Mouse (Mus musculus): ENCODE results near the gene Napsa. TPM values are rescaled to one million over a fixed set of nuclear protein-coding genes. Genes with fewer than 3 reads are reported as not detected.

Napsa gene
- polyA plus RNA-seq, 1 experiment = not detected

DNA sequence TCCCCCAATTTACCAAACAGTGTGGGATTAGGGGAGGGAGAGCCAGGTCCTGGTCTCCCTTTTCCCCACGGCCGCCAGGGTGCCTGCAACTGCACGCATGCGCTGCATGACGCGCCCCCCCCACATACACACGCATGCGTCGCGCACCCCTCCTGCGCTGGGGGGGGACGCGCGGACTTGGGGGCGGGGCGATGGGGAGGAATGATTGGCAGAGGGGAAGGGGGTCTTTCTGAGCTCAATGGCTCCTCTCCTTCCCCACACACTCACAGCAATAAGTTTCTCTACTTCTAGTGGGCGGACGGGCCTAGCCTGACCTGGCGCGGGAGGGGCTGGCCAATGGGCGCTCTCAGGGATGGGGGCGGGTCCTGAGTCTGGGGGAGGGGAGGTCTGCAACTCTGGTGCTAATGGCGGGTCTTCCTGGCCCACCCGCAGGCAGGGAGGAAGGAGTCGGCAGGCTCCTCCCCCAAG, 32.0 kb downstream of the Napsa start:
- Histone ChIP-seq H3K27ac (ENCODE audit: insufficient read depth, low read depth, low read length) (no peak overlapping the region), H3K4me3 (ENCODE audit: insufficient read depth, low read depth, low read length) (no peak overlapping the region), H3K4me1 (ENCODE audit: control insufficient read depth, insufficient read depth, low read length) (peaks cover 43% of the 10 kb centered on the region)
- WGBS = under 1% methylated on average over 23 of the region's 25 CpGs
- TF ChIP-seq POLR2A (IDR thresholded peaks at IDR 0.05; ENCODE audit: insufficient read depth, low read depth, low read length) (no peak), CTCF (IDR thresholded peaks at IDR 0.05; ENCODE audit: insufficient read depth, low read depth, low read length) (no peak)

DNA sequence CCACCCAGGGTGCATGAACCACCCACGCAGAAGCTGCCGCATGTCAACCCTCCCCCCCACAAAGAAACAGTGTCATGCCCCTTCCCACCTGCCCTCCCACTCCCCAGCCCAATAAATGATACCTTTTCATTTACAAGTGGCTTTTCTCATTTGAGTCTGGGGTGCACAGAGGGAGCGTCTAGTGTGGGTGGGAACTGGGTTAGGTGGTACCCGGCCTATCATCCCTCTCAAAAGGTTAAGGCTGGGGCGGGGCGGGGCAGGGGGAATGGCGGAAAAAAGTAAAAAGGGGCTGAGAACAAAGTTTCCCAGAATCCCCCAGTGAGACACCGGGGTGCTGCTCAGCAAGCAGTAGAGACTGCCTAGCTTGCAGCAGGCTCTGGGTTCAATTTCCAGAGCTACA, 32.4 kb downstream of the Napsa start:
- H3K4me1 ChIP-seq (ENCODE audit: control insufficient read depth, insufficient read depth, low read length) = peaks cover 43% of the 10 kb centered on the region
- H3K4me3 ChIP-seq (ENCODE audit: insufficient read depth, low read depth, low read length) = no peak overlapping the region
- no peak overlapping the region for H3K27ac ChIP-seq (ENCODE audit: insufficient read depth, low read depth, low read length)
- TF ChIP-seq POLR2A (IDR thresholded peaks at IDR 0.05; ENCODE audit: insufficient read depth, low read depth, low read length) (no peak), CTCF (IDR thresholded peaks at IDR 0.05; ENCODE audit: insufficient read depth, low read depth, low read length) (no peak)
- 5% methylated on average over 8 of the region's 8 CpGs for whole genome bisulfite sequencing

DNA sequence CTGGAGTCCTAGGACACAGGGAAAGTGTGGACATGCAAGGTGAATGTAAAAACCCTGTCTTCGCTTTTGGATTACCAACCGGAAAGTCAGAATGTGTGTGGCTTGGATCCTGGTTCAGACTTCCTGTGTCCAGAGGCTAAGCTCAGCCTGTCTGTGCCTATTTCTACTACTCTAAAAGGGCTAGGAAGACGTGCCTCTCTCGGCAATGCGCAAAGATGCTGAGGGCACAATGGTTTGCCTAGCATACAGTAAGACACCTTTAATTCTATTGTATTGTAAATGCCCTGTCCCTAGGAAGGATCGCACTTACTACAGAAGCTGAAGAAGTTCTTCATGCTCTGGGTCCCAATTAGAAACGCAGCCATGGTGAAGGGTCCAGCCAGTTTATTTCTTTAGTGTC, 33.3 kb downstream of the Napsa start:
- Histone ChIP-seq H3K4me1 (ENCODE audit: control insufficient read depth, insufficient read depth, low read length) (peaks cover 43% of the 10 kb centered on the region), H3K4me3 (ENCODE audit: insufficient read depth, low read depth, low read length) (no peak overlapping the region), H3K27ac (ENCODE audit: insufficient read depth, low read depth, low read length) (no peak overlapping the region)
- WGBS = 53% methylated on average over 7 of the region's 7 CpGs
- TF ChIP-seq CTCF (IDR thresholded peaks at IDR 0.05; ENCODE audit: insufficient read depth, low read depth, low read length) = no peak
- TF ChIP-seq POLR2A (IDR thresholded peaks at IDR 0.05; ENCODE audit: insufficient read depth, low read depth, low read length) = no peak

DNA sequence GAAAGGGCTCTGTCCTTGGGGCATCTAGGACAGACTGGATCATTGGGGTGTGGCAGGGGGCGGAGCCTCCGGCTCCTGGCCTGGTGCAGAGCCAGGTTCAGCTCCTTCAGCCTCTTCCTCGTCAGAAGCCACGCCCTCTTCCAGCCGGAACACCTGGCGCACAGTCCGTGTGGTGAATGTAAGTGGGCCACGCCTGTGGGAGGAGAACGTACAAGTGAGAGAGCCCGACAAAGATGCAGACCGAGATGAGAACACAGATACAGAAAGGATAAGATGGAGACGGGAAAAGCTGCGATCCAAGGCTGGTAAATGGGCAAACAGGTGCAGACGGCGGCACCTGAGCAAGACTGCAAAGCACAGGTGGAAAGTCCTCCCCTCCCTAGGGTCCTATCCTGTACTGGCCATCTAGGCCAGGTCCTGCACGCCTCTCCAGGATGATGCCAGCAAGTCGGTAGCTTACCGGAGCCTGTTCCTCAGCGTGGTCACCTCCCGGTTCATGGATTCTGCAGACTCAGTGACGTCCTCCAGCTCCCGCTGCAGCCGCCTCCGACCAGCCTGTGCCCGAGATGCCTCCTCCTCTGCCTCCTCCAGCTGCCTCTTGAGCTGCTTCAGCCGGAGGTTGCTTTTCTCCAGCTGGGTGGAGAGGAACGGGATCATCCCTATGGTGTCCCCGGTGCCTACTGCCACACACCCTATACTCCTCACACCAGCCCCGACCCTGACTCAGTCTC, 34.2 kb downstream of the Napsa start:
- H3K27ac ChIP-seq (ENCODE audit: insufficient read depth, low read depth, low read length) = no peak overlapping the region
- TF ChIP-seq POLR2A (IDR thresholded peaks at IDR 0.05; ENCODE audit: insufficient read depth, low read depth, low read length) (no peak), CTCF (IDR thresholded peaks at IDR 0.05; ENCODE audit: insufficient read depth, low read depth, low read length) (no peak)
- 14% methylated on average over 29 of the region's 29 CpGs for WGBS
- no peak overlapping the region for H3K4me3 ChIP-seq (ENCODE audit: insufficient read depth, low read depth, low read length)
- peaks cover 43% of the 10 kb centered on the region for H3K4me1 ChIP-seq (ENCODE audit: control insufficient read depth, insufficient read depth, low read length)

DNA sequence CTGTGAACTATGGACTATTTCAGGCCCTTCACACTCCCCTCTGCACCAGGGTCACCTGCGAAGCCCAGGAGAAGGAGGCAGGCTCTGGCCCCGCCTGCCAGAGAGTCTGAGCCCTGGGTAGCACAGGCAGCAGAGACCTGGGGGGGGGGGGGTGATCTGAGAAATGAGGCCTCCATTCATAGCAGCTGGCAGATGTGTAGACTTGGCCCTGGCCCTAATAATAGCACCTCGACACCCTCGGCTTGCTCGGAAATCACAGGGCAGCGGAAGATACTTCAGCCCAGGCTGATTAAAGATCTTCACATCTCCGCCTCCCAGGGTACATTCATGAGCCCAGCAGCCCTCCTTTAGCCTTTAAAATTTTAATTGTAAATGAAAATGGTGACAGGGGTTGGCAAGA, 40.0 kb downstream of the Napsa start:
- 37% methylated on average over 7 of the region's 7 CpGs for WGBS
- TF ChIP-seq POLR2A (IDR thresholded peaks at IDR 0.05; ENCODE audit: insufficient read depth, low read depth, low read length) = no peak
- no peak for TF ChIP-seq CTCF (IDR thresholded peaks at IDR 0.05; ENCODE audit: insufficient read depth, low read depth, low read length)
- H3K27ac ChIP-seq (ENCODE audit: insufficient read depth, low read depth, low read length) = no peak overlapping the region
- H3K4me1 ChIP-seq (ENCODE audit: control insufficient read depth, insufficient read depth, low read length) = peaks cover 15% of the 10 kb centered on the region
- no peak overlapping the region for H3K4me3 ChIP-seq (ENCODE audit: insufficient read depth, low read depth, low read length)

DNA sequence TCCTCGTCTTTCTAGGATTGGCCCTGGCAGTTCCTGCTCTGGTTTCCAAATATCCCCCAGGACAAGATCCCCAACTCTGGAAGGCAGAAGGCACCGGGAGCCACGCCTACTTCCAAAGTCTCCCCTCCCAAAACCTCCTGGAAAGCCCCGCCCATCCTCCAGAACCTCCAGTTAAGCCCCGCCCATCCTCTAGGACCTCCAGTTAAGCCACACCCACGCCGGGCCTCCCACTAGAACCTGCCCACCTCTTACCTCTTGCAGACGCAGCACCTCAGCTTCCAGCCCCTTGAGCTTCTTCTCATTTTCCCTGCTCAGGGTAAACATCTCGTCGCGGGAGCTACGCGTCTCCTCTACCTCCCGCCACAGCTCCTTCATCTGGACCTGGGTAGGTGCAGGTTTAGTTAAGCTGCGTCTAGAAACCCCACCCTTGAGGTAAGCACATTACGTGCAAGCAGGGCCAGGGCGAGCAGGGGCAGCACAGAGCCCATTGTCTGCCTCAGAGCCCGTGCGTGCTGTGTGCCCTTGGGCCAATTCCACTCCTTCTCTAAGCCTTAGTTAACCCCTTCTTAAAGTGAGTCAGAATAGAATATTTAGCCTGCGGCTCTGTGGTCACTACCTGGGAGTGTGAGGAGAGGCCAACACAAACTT, 42.0 kb downstream of the Napsa start:
- 36% methylated on average over 20 of the region's 20 CpGs for WGBS
- peaks cover 15% of the 10 kb centered on the region for H3K4me1 ChIP-seq (ENCODE audit: control insufficient read depth, insufficient read depth, low read length)
- no peak overlapping the region for H3K27ac ChIP-seq (ENCODE audit: insufficient read depth, low read depth, low read length)
- TF ChIP-seq POLR2A (IDR thresholded peaks at IDR 0.05; ENCODE audit: insufficient read depth, low read depth, low read length) = no peak
- TF ChIP-seq CTCF (IDR thresholded peaks at IDR 0.05; ENCODE audit: insufficient read depth, low read depth, low read length) = no peak
- H3K4me3 ChIP-seq (ENCODE audit: insufficient read depth, low read depth, low read length) = no peak overlapping the region

DNA sequence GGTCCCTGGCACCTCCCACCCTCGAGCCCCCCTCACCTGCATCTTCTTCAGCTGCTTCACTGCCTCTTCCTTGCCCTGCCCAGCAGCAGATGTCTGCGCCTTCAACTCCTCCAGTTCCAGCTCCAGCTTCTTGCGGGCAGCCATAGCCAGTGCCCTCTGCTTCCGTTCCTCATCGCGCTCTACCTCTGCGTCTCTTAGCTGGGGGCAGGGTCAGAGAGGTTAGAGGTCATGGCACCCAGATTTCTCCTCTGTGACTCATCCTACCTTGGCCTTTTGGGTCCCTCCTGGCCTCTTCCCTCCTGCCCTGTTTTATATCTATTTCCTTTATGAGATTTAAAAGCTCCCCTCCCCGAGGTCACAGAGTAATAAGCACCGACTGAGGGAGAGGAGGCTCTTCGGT, 43.1 kb downstream of the Napsa start:
- TF ChIP-seq CTCF (IDR thresholded peaks at IDR 0.05; ENCODE audit: insufficient read depth, low read depth, low read length) (no peak), POLR2A (IDR thresholded peaks at IDR 0.05; ENCODE audit: insufficient read depth, low read depth, low read length) (no peak)
- Histone ChIP-seq H3K4me1 (ENCODE audit: control insufficient read depth, insufficient read depth, low read length) (peaks cover 15% of the 10 kb centered on the region), H3K4me3 (ENCODE audit: insufficient read depth, low read depth, low read length) (no peak overlapping the region), H3K27ac (ENCODE audit: insufficient read depth, low read depth, low read length) (no peak overlapping the region)
- 29% methylated on average over 10 of the region's 10 CpGs for WGBS

DNA sequence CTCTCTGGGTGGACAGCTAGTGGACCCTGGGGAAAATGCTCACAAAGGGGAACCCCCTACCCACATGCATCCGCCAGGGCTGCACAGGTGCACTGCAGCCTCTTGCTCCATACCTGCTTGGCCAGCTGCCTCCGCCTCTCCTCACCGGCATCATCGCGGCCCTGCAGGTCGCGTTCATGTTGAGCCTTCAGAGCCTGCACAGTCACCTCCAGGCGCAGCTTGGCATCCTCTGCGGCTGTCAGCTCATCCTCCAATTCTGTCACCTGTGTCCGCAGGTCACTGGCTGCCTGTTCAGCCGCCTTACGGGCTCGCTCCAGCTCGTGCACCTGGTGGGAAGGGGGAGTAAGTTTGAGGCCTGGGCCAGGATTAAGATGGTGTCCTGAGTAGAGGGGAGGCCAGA, 43.8 kb downstream of the Napsa start:
- Histone ChIP-seq H3K27ac (ENCODE audit: insufficient read depth, low read depth, low read length) (no peak overlapping the region), H3K4me1 (ENCODE audit: control insufficient read depth, insufficient read depth, low read length) (peaks cover 15% of the 10 kb centered on the region), H3K4me3 (ENCODE audit: insufficient read depth, low read depth, low read length) (no peak overlapping the region)
- TF ChIP-seq CTCF (IDR thresholded peaks at IDR 0.05; ENCODE audit: insufficient read depth, low read depth, low read length) (no peak), POLR2A (IDR thresholded peaks at IDR 0.05; ENCODE audit: insufficient read depth, low read depth, low read length) (no peak)
- WGBS = 86% methylated on average over 14 of the region's 14 CpGs

DNA sequence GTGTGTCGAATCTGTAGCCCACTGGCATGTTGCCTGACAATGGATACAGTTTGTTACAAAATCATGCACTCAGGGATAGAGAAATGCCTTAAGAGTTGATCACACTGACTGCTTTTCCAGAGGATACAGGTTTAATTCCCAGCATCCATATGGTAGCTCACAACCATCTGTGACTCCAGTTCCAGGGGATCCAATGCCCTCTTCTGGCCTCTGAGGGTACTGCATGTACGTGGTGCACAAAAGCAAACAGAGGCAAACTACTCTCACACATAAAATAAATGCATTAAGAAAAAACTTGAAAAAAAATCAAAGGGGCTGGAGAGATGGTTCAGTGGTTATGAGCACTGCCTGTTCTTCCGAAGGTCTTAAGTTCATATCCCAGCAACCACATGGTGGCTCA, 44.9 kb downstream of the Napsa start:
- no peak for TF ChIP-seq POLR2A (IDR thresholded peaks at IDR 0.05; ENCODE audit: insufficient read depth, low read depth, low read length)
- no peak for TF ChIP-seq CTCF (IDR thresholded peaks at IDR 0.05; ENCODE audit: insufficient read depth, low read depth, low read length)
- Histone ChIP-seq H3K27ac (ENCODE audit: insufficient read depth, low read depth, low read length) (no peak overlapping the region), H3K4me3 (ENCODE audit: insufficient read depth, low read depth, low read length) (no peak overlapping the region), H3K4me1 (ENCODE audit: control insufficient read depth, insufficient read depth, low read length) (peaks cover 9% of the 10 kb centered on the region)
- 85% methylated on average over 3 of the region's 3 CpGs for WGBS
